10 mouse cellular contexts compared by ENCODE assay signal in genomic region chr11:100485801-100486538, GRCm38 (mm10). TPM values are rescaled to one million over a fixed set of nuclear protein-coding genes. Genes with fewer than 3 reads are reported as not detected.
DNase-seq lines count a peak whose midpoint lies in the region; ATAC-seq and TF ChIP-seq lines count a peak whose summit lies in the region.
"Had no signal": no experiment of that assay in that cellular context is flagged by ENCODE, and none has a peak within 500 bp of the region (broad histone marks: within the 10 kb centered on the region; RNA-seq: fewer than 3 reads in every experiment).

No protein-coding gene starts in this region.

- H3K9ac ChIP-seq in kidney, embryonic 14.5 days (ENCODE audit: low read depth, low read length), result no peak overlapping the region
- no peak overlapping the region for H3K9ac ChIP-seq in liver, embryonic 14.5 days (replicated peaks)
- H3K9ac ChIP-seq: embryonic facial prominence, embryonic 12.5 days; liver, embryonic 15.5 days had no signal

- 84% methylated on average over 8 of the region's 8 CpGs for WGBS in kidney, embryonic 14.5 days
- 74% methylated on average over 8 of the region's 8 CpGs for WGBS in liver, embryonic 14.5 days (ENCODE audit: insufficient replicate concordance)

- no peaks in the 10 kb centered on the region for H3K27me3 ChIP-seq in kidney, embryonic 14.5 days (ENCODE audit: control insufficient read depth, insufficient read depth, low read length)
- no peaks in the 10 kb centered on the region for H3K27me3 ChIP-seq in liver, embryonic 14.5 days (ENCODE audit: control insufficient read depth, insufficient read depth, low read length)
- H3K27me3 ChIP-seq: embryonic facial prominence, embryonic 12.5 days; liver, embryonic 15.5 days had no signal

- ATAC-seq in kidney, embryonic 14.5 days (ENCODE audit: low FRiP score, low TSS enrichment), result no peak
- ATAC-seq in liver, embryonic 14.5 days (ENCODE audit: insufficient read depth), result no peak

- peaks cover 90% of the 10 kb centered on the region for H3K36me3 ChIP-seq in kidney, embryonic 14.5 days (ENCODE audit: control insufficient read depth, insufficient read depth, low read length)
- H3K36me3 ChIP-seq in liver, embryonic 14.5 days (replicated peaks; ENCODE audit: control insufficient read depth, insufficient read depth, low read depth), result peaks cover 25% of the 10 kb centered on the region

- H3K27ac ChIP-seq in kidney, embryonic 14.5 days (ENCODE audit: low read depth, low read length), result no peak overlapping the region
- no peak overlapping the region for H3K27ac ChIP-seq in liver, embryonic 14.5 days
- H3K27ac ChIP-seq: embryonic facial prominence, embryonic 12.5 days; liver, embryonic 15.5 days had no signal

- peak; percentile 36 for DNase-seq in kidney, adult 11 months
- DNase-seq in MEL-GATA-1-ER (ENCODE audit: extremely low read depth, low read depth), result peak; percentile 33
- peak; percentile 38 for DNase-seq in cerebellum, adult 9-11 months
- peak in 1 of 3 experiments; percentile 13 for DNase-seq in liver, embryonic 14.5 days (ENCODE audit: low read depth in 3 of 3, low spot score in 3 of 3)
- DNase-seq in thymus, postnatal 36 days, result peak; percentile 11 to 19
- no peak for DNase-seq in adrenal gland, adult 2 months
- no peak for DNase-seq in frontal cortex, postnatal 25 days (ENCODE audit: low spot score in 2 of 2)

- H3K4me2 ChIP-seq in kidney, embryonic 14.5 days (replicated peaks; ENCODE audit: low read depth, low read length), result no peak overlapping the region
- H3K4me2 ChIP-seq in liver, embryonic 14.5 days (ENCODE audit: low read depth), result no peak overlapping the region
- H3K4me2 ChIP-seq: embryonic facial prominence, embryonic 12.5 days; liver, embryonic 15.5 days had no signal

- TF ChIP-seq EP300 in liver, embryonic 14.5 days (IDR thresholded peaks at IDR 0.05; ENCODE audit: low read depth), result no peak

- H3K4me3 ChIP-seq in kidney, embryonic 14.5 days (ENCODE audit: low read length), result no peak overlapping the region
- no peak overlapping the region for H3K4me3 ChIP-seq in liver, embryonic 14.5 days (ENCODE audit: insufficient read depth in 1 of 2, low read depth in 2 of 2, low read length in 2 of 2)
- H3K4me3 ChIP-seq: embryonic facial prominence, embryonic 12.5 days; liver, embryonic 15.5 days had no signal

- H3K9me3 ChIP-seq in kidney, embryonic 14.5 days (ENCODE audit: control insufficient read depth, low read length), result no peaks in the 10 kb centered on the region
- H3K9me3 ChIP-seq in liver, embryonic 14.5 days (ENCODE audit: control insufficient read depth, low read length), result no peaks in the 10 kb centered on the region
- H3K9me3 ChIP-seq: embryonic facial prominence, embryonic 12.5 days; liver, embryonic 15.5 days had no signal

- H3K4me1 ChIP-seq in kidney, embryonic 14.5 days (ENCODE audit: control insufficient read depth, insufficient read depth, low read length), result no peaks in the 10 kb centered on the region
- no peaks in the 10 kb centered on the region for H3K4me1 ChIP-seq in liver, embryonic 14.5 days (replicated peaks; ENCODE audit: control insufficient read depth in 2 of 2, insufficient read depth in 2 of 2, low read length in 1 of 2)
- H3K4me1 ChIP-seq: embryonic facial prominence, embryonic 12.5 days; liver, embryonic 15.5 days had no signal

- peak; percentile 62 for TF ChIP-seq CTCF in liver, embryonic 14.5 days (IDR thresholded peaks at IDR 0.05; ENCODE audit: low read depth)

RNA-seq across cellular contexts. Expression of gene Klhl11, which starts 13.4 kb away (rescaled TPM):
- 8.5 and 12.3 TPM in 2 replicates for polyA plus RNA-seq in kidney, embryonic 14.5 days (2014; fragmentation: Nextera tagmentation; extraction: Ambion mirVana)
- 0.90 and 1.2 TPM in 2 replicates for polyA plus RNA-seq in liver, embryonic 14.5 days (2012; rRNA removed)
- polyA plus RNA-seq in liver, embryonic 14.5 days (2014; fragmentation: Nextera tagmentation; extraction: Ambion mirVana), result 1.8 and 2.2 TPM in 2 replicates
- 10 to 100 TPM; 47.4 to 47.5 TPM for total RNA-seq in adrenal gland, adult 2 months (2021)
- polyA plus RNA-seq in adrenal gland, adult 2 months (2012; rRNA removed), result 14.2 and 16.8 TPM in 2 replicates

RNA-seq across cellular contexts. Expression of gene Acly, which starts 41.8 kb away (rescaled TPM):
- polyA plus RNA-seq in kidney, embryonic 14.5 days (2014; fragmentation: Nextera tagmentation; extraction: Ambion mirVana), result 70.1 and 158 TPM in 2 replicates
- 35.5 and 45.9 TPM in 2 replicates for polyA plus RNA-seq in liver, embryonic 14.5 days (2012; rRNA removed)
- 68.2 and 76.7 TPM in 2 replicates for polyA plus RNA-seq in liver, embryonic 14.5 days (2014; fragmentation: Nextera tagmentation; extraction: Ambion mirVana)
- 1,000 to 10,000 TPM; 1,249 to 2,157 TPM for total RNA-seq in adrenal gland, adult 2 months (2021)
- polyA plus RNA-seq in adrenal gland, adult 2 months (2012; rRNA removed), result 567 and 624 TPM in 2 replicates

RNA-seq across cellular contexts. Expression of gene Klhl10, which starts 44.3 kb away (rescaled TPM):
- 0.61 and 0.68 TPM in 2 replicates for polyA plus RNA-seq in kidney, embryonic 14.5 days (2014; fragmentation: Nextera tagmentation; extraction: Ambion mirVana)
- polyA plus RNA-seq in liver, embryonic 14.5 days (2012; rRNA removed), result 0.08 and 0.16 TPM in 2 replicates
- polyA plus RNA-seq in liver, embryonic 14.5 days (2014; fragmentation: Nextera tagmentation; extraction: Ambion mirVana), result 0.11 and 0.15 TPM in 2 replicates
- under 1 TPM; 0.69 to 0.84 TPM for total RNA-seq in adrenal gland, adult 2 months (2021)
- polyA plus RNA-seq in adrenal gland, adult 2 months (2012; rRNA removed), result 0.17 and 0.38 TPM in 2 replicates

RNA-seq across cellular contexts. Expression of gene Nt5c3b, which starts 44.4 kb away (rescaled TPM):
- 100 and 112 TPM in 2 replicates for polyA plus RNA-seq in kidney, embryonic 14.5 days (2014; fragmentation: Nextera tagmentation; extraction: Ambion mirVana)
- 10.2 and 13.0 TPM in 2 replicates for polyA plus RNA-seq in liver, embryonic 14.5 days (2012; rRNA removed)
- 15.5 and 16.3 TPM in 2 replicates for polyA plus RNA-seq in liver, embryonic 14.5 days (2014; fragmentation: Nextera tagmentation; extraction: Ambion mirVana)
- total RNA-seq in adrenal gland, adult 2 months (2021), result 10 to 100 TPM; 54.3 to 58.7 TPM
- 43.0 and 46.0 TPM in 2 replicates for polyA plus RNA-seq in adrenal gland, adult 2 months (2012; rRNA removed)

RNA-seq across cellular contexts. Expression of gene Ttc25, which starts 59.4 kb away (rescaled TPM):
- 0.58 and 0.77 TPM in 2 replicates for polyA plus RNA-seq in kidney, embryonic 14.5 days (2014; fragmentation: Nextera tagmentation; extraction: Ambion mirVana)
- polyA plus RNA-seq in liver, embryonic 14.5 days (2012; rRNA removed), result 0.01 and 0.03 TPM in 2 replicates
- 0.13 and 0.19 TPM in 2 replicates for polyA plus RNA-seq in liver, embryonic 14.5 days (2014; fragmentation: Nextera tagmentation; extraction: Ambion mirVana)
- 10 to 100 TPM in 1 of 2 experiments, 1 to 10 TPM in 1; 3.5 to 11.4 TPM for total RNA-seq in adrenal gland, adult 2 months (2021)
- 1.3 and 1.6 TPM in 2 replicates for polyA plus RNA-seq in adrenal gland, adult 2 months (2012; rRNA removed)

Comparison
In these comparisons a context has a peak if more than half of its experiments do, and no peak if none do; other contexts are left out.
1. DNase-seq: peak in kidney, adult 11 months (single experiment), MEL-GATA-1-ER (single experiment), cerebellum, adult 9-11 months (single experiment) and thymus, postnatal 36 days (2 of 2); none in adrenal gland, adult 2 months (single experiment) and frontal cortex, postnatal 25 days (0 of 2).